Mouse (Mus musculus) thymus, adult 2 months (tissue): ENCODE measurements around the gene Ptpru.

ENCODE experiments used
- CTCF ChIP-seq: fragments of 200-500 bp; IDR thresholded peaks from 2 replicates; pipeline ENCODE4 v1.5.1; 2012; ENCODE audit warnings: mild to moderate bottlenecking, control low read depth, low read length, moderate library complexity, borderline replicate concordance; ENCODE audit not compliant: control insufficient read depth, poor library complexity, insufficient read depth; ENCODE audit errors: extremely low read depth
- POLR2A ChIP-seq: fragments of 200-500 bp; IDR thresholded peaks from 2 replicates; pipeline ENCODE4 v1.6.1; 2012; ENCODE audit warnings: mild to moderate bottlenecking, low read length, control low read depth, moderate library complexity; ENCODE audit not compliant: control insufficient read depth, poor library complexity, insufficient read depth; ENCODE audit errors: extremely low read depth

- TF ChIP-seq POLR2A (no peak), CTCF (no peak)
Measured at GRCm38 (mm10) chr4:131879692-131880091, 41.6 kb upstream of the Ptpru start.
